Mouse (Mus musculus) liver, postnatal 0 days (tissue): ENCODE measurements around the gene Gm6096.

Experiments used
- CTCF ChIP-seq: sonication (generic); IDR thresholded peaks from 2 replicates; pipeline ENCODE4 v1.5.1; 2016; ENCODE audit warnings: antibody characterized with exemption, low read depth
- EP300 ChIP-seq: IDR thresholded peaks from 2 replicates; pipeline ENCODE4 v1.6.1; 2016; ENCODE audit warnings: antibody characterized with exemption, low read depth, mild to moderate bottlenecking

GRCm38 (mm10) chr7:34226086-34226485 lies 24.8 kb upstream of the Gm6096 start:
- TF ChIP-seq EP300, result no peak
- TF ChIP-seq CTCF, result no peak
